Mouse (Mus musculus) lung, embryonic 15.5 days (tissue): ENCODE data around the gene Gstt4. TPM values are rescaled to one million over a fixed set of nuclear protein-coding genes. Genes with fewer than 3 reads are reported as not detected.
A peak's percentile ranks its signal among the peaks of the same experiment; 100 is the strongest.

Experiments
- ATAC-seq: fragments of 200-750 bp; cut with Nextera tagmentation; 2 replicates; pipeline ENCODE4 v1.8.0; 2017; ENCODE audit warnings: moderate number of reproducible peaks, borderline replicate concordance; ENCODE audit not compliant: low FRiP score, low TSS enrichment; ENCODE audit errors: extremely low read depth
- H3K27ac ChIP-seq: fragments of 300-500 bp; sonication (generic); 2 replicates; pipeline ENCODE4 v1.5.1; 2015; ENCODE audit warnings: moderate library complexity, mild to moderate bottlenecking, inconsistent platforms
- H3K27me3 ChIP-seq: fragments of 300-500 bp; sonication (generic); 2 replicates; pipeline ENCODE4 v1.6.1; 2015; ENCODE audit warnings: inconsistent platforms
- H3K36me3 ChIP-seq: fragments of 300-500 bp; sonication (generic); 2 replicates; pipeline ENCODE4 v1.6.1; 2015; ENCODE audit warnings: inconsistent platforms
- H3K4me1 ChIP-seq: fragments of 300-500 bp; sonication (generic); 2 replicates; pipeline ENCODE4 v1.6.1; 2015; ENCODE audit warnings: inconsistent platforms
- H3K4me2 ChIP-seq: fragments of 300-500 bp; sonication (generic); 2 replicates; pipeline ENCODE4 v1.6.1; 2015; ENCODE audit warnings: inconsistent platforms, mild to moderate bottlenecking, moderate library complexity
- H3K4me3 ChIP-seq: fragments of 300-500 bp; sonication (generic); 2 replicates; pipeline ENCODE4 v1.5.1; 2015; ENCODE audit warnings: mild to moderate bottlenecking, inconsistent platforms
- H3K9ac ChIP-seq: fragments of 300-500 bp; sonication (generic); 2 replicates; pipeline ENCODE4 v1.6.1; 2015; ENCODE audit warnings: inconsistent platforms
- H3K9me3 ChIP-seq: fragments of 300-500 bp; sonication (generic); 2 replicates; pipeline ENCODE4 v1.6.1; 2016; ENCODE audit warnings: inconsistent platforms
- WGBS: fragments of 180-500 bp; shearing (Covaris S2); methylation state at CpG from one replicate; pipeline ENCODE4 v1.1.7; 2015; 5-methylcytosine and 5-hydroxymethylcytosine counted together
- polyA plus RNA-seq: library from polyadenylated mRNA; unstranded; fragments of >200 nt; fragmentation: Nextera tagmentation; extraction: Ambion mirVana; gene quantifications from 2 replicates; pipeline ENCODE4 v1.2.1, GENCODE M21; 2015

The Gstt4 gene
- polyA plus RNA-seq, 1 experiment from 2014 or later: not detected

- 11% methylated on average over 9 of the region's 9 CpGs for WGBS
- Histone ChIP-seq H3K4me2 (peak overlapping the region; percentile 82), H3K27ac (peak overlapping the region; percentile 90), H3K27me3 (no peaks in the 10 kb centered on the region), H3K36me3 (no peaks in the 10 kb centered on the region), H3K4me1 (peaks cover 49% of the 10 kb centered on the region), H3K4me3 (peak overlapping the region; percentile 47), H3K9me3 (no peaks in the 10 kb centered on the region), H3K9ac (peak overlapping the region; percentile 52)
- no peak for ATAC-seq
Measured at GRCm38 (mm10) chr10:75834721-75835120, 12.4 kb upstream of the Gstt4 start.

- Histone ChIP-seq H3K9ac (peak overlapping the region; percentile 52), H3K36me3 (no peaks in the 10 kb centered on the region), H3K9me3 (no peaks in the 10 kb centered on the region), H3K27ac (peak overlapping the region; percentile 90), H3K4me2 (peak overlapping the region; percentile 82), H3K27me3 (no peaks in the 10 kb centered on the region), H3K4me3 (peak overlapping the region; percentile 47), H3K4me1 (peaks cover 49% of the 10 kb centered on the region)
- ATAC-seq: no peak
- WGBS: under 1% methylated on average over 21 of the region's 21 CpGs
Measured at GRCm38 (mm10) chr10:75834250-75834649, 11.9 kb upstream of the Gstt4 start.

DNA sequence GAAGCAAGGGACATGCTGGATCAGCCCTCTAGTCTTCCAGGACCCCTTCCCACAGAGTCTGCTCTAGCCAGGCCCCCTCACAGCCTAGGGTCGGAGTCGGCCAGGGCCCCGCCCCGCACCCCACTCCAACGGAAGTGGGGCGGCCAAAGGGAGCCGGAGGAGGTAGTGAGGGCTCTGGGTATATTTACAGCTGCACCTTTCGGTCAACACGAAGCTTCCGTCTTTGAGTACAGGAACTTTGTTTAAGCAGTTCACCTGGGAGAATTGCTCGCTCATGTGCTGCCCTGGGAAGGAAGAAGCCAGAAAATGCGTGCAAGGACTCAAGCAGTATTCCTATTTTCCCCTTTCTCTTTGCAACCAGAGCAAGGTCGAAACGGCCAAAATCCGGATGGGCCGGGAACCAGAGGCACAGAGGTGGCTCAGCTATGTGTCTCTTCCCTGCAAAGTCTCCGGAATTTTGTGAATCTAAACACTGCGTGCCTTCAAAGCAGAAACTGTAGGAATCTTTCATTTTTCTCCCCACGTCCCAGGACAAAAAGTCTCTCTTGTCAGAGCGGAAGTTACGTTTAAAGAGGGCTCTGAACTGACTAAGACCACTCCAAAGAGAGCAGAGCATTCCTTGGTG, 11.2 kb upstream of the Gstt4 start:
- Histone ChIP-seq H3K36me3 (no peaks in the 10 kb centered on the region), H3K4me2 (peak overlapping the region; percentile 82), H3K9ac (peak overlapping the region; percentile 52), H3K27ac (peak overlapping the region; percentile 90), H3K9me3 (no peaks in the 10 kb centered on the region), H3K4me3 (peak overlapping the region; percentile 47), H3K4me1 (peaks cover 52% of the 10 kb centered on the region), H3K27me3 (no peaks in the 10 kb centered on the region)
- 7% methylated on average over 21 of the region's 21 CpGs for WGBS
- ATAC-seq: no peak

DNA sequence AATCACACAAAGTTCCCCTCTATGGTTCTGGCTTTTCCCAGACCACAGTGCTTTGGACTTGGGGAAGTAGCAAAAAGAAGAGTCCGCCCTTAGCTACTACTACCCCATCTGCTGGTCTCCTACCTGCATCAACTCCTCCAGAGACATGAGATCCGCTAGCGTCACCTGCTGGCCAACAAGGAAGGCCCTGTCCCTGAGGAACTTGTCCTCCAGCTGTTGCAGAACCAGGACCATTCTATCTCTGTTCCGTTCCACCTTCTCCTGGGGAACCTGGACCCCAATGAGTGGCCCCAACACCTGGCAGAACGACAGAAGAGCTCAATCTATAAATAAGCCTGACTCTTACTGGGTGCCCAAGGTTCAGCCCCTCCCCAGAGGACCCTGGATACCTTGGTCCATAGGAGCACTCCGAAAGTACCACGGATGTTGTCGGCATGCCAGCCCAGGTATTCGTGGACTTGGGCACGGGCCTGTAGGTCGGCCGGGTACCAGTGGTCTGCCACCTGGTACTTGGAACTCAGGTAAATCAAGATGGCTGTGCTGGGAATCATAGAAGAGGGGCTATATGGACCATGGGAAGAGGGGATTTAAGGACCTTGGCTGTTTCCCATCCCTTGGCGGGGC, 10.0 kb upstream of the Gstt4 start:
- Histone ChIP-seq H3K27ac (no peak overlapping the region), H3K4me3 (no peak overlapping the region), H3K9ac (no peak overlapping the region), H3K27me3 (no peaks in the 10 kb centered on the region), H3K4me2 (no peak overlapping the region), H3K9me3 (no peaks in the 10 kb centered on the region), H3K36me3 (no peaks in the 10 kb centered on the region), H3K4me1 (peaks cover 45% of the 10 kb centered on the region)
- WGBS: 63% methylated on average over 13 of the region's 13 CpGs
- ATAC-seq: no peak

- Histone ChIP-seq H3K4me3 (no peak overlapping the region), H3K4me2 (no peak overlapping the region), H3K36me3 (no peaks in the 10 kb centered on the region), H3K9me3 (no peaks in the 10 kb centered on the region), H3K4me1 (peaks cover 32% of the 10 kb centered on the region), H3K27me3 (no peaks in the 10 kb centered on the region), H3K9ac (no peak overlapping the region), H3K27ac (no peak overlapping the region)
- no peak for ATAC-seq
- 74% methylated on average over 2 of the region's 2 CpGs for WGBS
Measured at GRCm38 (mm10) chr10:75830275-75830670, 7.9 kb upstream of the Gstt4 start.

DNA sequence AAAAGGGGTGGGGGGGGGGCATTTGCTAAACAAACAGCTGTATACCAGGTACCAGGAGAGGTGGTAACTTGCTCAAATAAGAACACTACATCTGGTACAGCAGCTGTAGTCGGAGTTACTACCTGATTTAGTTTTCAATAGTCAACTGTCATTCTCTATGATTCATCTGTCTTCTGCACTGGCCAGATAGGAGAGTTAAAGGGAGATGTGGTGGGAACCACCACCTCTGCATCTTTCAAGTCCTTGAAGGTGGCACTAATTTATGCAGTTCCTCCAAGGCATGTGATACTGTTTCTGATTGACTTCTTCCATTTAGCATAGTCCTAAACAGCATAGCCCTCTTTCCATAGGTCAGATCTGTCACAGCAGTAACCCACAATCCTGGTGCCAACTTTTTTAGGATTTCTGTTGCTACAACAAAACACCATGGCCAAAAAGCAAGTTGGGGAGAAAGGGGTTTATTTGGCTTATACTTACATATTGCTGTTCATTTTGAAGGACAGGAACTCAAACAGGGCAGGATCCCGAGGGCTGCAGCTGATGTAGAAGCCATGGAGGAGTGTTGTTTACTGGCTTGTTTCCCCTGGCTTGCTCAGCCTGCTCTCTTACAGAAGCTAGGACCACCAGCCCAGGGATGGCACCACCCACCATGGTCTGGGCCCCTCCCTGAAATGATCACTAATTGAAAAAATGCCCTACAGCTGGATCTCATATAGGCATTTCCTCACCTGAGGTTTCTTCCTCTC, 7.4 kb upstream of the Gstt4 start:
- ATAC-seq: no peak
- Histone ChIP-seq H3K27ac (no peak overlapping the region), H3K36me3 (no peaks in the 10 kb centered on the region), H3K4me1 (peaks cover 27% of the 10 kb centered on the region), H3K9me3 (no peaks in the 10 kb centered on the region), H3K9ac (no peak overlapping the region), H3K4me2 (no peak overlapping the region), H3K27me3 (no peaks in the 10 kb centered on the region), H3K4me3 (no peak overlapping the region)
- 70% methylated on average over 2 of the region's 2 CpGs for WGBS

DNA sequence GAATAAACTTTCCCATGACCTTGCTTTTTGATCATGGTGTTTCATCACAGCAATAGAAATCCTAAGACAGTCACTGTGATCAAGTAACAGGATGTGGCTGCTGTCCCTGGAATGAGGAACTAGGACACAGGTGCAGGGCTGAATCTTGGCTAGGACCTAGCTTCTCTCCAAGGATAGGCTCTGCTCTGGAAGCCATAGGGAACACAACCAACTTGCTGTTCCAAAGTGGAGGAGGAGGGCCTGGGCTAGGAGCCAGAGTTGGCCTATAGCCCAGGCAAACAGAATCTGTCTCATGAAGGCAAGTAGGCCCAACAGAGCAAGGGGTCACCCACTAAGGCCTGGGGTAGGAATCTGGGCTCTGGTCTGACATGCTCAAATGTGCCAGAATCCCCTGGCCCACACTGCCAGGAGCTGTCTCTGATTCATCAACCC, 6.2 kb upstream of the Gstt4 start:
- Histone ChIP-seq H3K4me1 (peaks cover 16% of the 10 kb centered on the region), H3K4me3 (no peak overlapping the region), H3K27ac (0 out of 2 replicates have a peak overlapping the region, but pooled peaks have one; percentile 8), H3K9ac (no peak overlapping the region), H3K36me3 (no peaks in the 10 kb centered on the region), H3K4me2 (no peak overlapping the region), H3K27me3 (no peaks in the 10 kb centered on the region), H3K9me3 (no peaks in the 10 kb centered on the region)
- peak; percentile 41 for ATAC-seq

DNA sequence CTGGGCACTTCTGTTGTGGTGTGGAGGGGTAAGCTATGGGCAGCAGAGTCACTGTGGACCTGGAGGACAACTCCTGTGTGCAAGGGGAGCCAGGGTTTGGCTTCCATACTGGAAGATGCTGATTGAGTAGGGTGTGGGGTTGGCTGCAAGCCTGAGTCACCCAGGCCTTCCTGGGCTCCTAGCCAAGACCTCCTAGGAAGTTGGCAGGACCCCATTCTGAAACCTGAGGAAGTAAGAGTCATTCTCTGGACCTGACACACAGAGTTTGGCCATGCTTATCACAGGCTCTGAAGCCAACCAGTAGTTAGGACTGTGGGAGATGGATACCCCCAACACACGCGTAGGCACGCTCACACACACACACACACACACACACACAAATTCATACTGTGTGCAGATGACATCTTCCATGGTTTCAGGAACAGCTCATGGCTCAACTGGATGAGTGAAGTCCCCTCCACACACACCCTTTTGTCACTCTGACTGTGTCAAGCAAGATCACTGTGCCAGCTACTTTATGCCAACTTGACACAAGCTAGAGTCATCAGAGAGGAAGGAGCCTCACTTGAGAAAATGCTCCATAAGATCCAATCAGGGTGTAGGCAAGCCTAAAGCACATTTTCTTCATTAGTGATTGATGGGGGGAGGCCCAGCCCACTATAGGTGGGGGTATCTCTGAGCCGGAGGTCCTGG, 5.5 kb upstream of the Gstt4 start:
- 67% methylated on average over 4 of the region's 4 CpGs for WGBS
- Histone ChIP-seq H3K27me3 (no peaks in the 10 kb centered on the region), H3K4me2 (no peak overlapping the region), H3K9me3 (no peaks in the 10 kb centered on the region), H3K36me3 (no peaks in the 10 kb centered on the region), H3K4me1 (peaks cover 13% of the 10 kb centered on the region), H3K27ac (peak overlapping the region; percentile 15; the same call in 1 of the 2 replicates), H3K4me3 (no peak overlapping the region), H3K9ac (no peak overlapping the region)
- ATAC-seq: peak; percentile 67

- no peaks in the 10 kb centered on the region for H3K27me3 ChIP-seq
- H3K4me3 ChIP-seq: no peak overlapping the region
- H3K4me1 ChIP-seq: peaks cover 13% of the 10 kb centered on the region
- H3K36me3 ChIP-seq: no peaks in the 10 kb centered on the region
- no peak overlapping the region for H3K27ac ChIP-seq
- no peaks in the 10 kb centered on the region for H3K9me3 ChIP-seq
- no peak overlapping the region for H3K9ac ChIP-seq
- no peak for ATAC-seq
- WGBS: 74% methylated on average over 4 of the region's 4 CpGs
- H3K4me2 ChIP-seq: no peak overlapping the region
Measured at GRCm38 (mm10) chr10:75824530-75824929, 2.2 kb upstream of the Gstt4 start.

- Histone ChIP-seq H3K4me2 (no peak overlapping the region), H3K36me3 (no peaks in the 10 kb centered on the region), H3K4me3 (no peak overlapping the region), H3K4me1 (peaks cover 11% of the 10 kb centered on the region), H3K27ac (no peak overlapping the region), H3K9me3 (no peaks in the 10 kb centered on the region), H3K27me3 (no peaks in the 10 kb centered on the region), H3K9ac (no peak overlapping the region)
- no peak for ATAC-seq
- WGBS: 78% methylated on average over 1 of the region's 1 CpGs
Measured at GRCm38 (mm10) chr10:75823782-75824181, 1.4 kb upstream of the Gstt4 start.

DNA sequence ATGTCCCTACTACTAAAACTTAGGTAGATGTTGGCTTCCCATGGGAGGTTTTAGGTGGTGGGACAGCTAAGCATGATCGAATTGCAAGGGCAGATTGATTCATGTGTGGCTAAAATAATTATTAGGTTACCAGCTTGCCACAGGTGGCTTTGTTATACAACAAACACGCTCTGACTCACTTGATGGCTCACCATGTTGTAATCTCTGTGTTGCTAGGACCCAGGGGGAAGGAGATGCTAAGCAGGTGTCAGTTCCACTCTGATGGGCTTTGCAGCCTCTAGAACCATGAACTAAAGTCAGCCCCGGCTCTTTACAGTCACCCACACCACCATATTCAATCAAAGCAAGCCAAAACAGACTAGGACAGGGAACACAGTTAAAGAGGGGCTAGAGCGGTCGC, 2.5 kb downstream of the Gstt4 start:
- no peak for ATAC-seq
- Histone ChIP-seq H3K9ac (no peak overlapping the region), H3K9me3 (no peaks in the 10 kb centered on the region), H3K4me2 (no peak overlapping the region), H3K4me1 (no peaks in the 10 kb centered on the region), H3K27me3 (no peaks in the 10 kb centered on the region), H3K4me3 (no peak overlapping the region), H3K36me3 (no peaks in the 10 kb centered on the region), H3K27ac (no peak overlapping the region)
- WGBS: 81% methylated on average over 5 of the region's 5 CpGs

- no peak overlapping the region for H3K27ac ChIP-seq
- H3K36me3 ChIP-seq: no peaks in the 10 kb centered on the region
- no peak for ATAC-seq
- no peak overlapping the region for H3K4me2 ChIP-seq
- H3K4me3 ChIP-seq: no peak overlapping the region
- no peaks in the 10 kb centered on the region for H3K9me3 ChIP-seq
- 50% methylated on average over 10 of the region's 10 CpGs for WGBS
- H3K4me1 ChIP-seq: no peaks in the 10 kb centered on the region
- H3K27me3 ChIP-seq: no peaks in the 10 kb centered on the region
- H3K9ac ChIP-seq: no peak overlapping the region
Measured at GRCm38 (mm10) chr10:75818641-75819040, 3.7 kb downstream of the Gstt4 start.
